Mouse (Mus musculus): ENCODE results near the gene Ccp110. TPM values are rescaled to one million over a fixed set of nuclear protein-coding genes. Genes with fewer than 3 reads are reported as not detected.

The Ccp110 gene
- polyA plus RNA-seq, 1 experiment from 2014 or later, result 33.2 TPM

- Histone ChIP-seq H3K27me3 (no peaks in the 10 kb centered on the region), H3K4me1 (peaks cover 32% of the 10 kb centered on the region), H3K9ac (replicated peaks) (no peak overlapping the region), H3K36me3 (peaks cover 27% of the 10 kb centered on the region; the same call in 1 of the 2 replicates), H3K9me3 (no peaks in the 10 kb centered on the region), H3K4me3 (no peak overlapping the region), H3K27ac (replicated peaks) (peak overlapping the region; percentile 9; the same call in 1 of the 2 replicates), H3K4me2 (replicated peaks) (no peak overlapping the region)
- no peak for ATAC-seq (replicated peaks)
- 67% methylated on average over 7 of the region's 7 CpGs for WGBS
These were observed 63.6 kb downstream of the Ccp110 start for GRCm38 (mm10) chr7:118775991-118776390.

DNA sequence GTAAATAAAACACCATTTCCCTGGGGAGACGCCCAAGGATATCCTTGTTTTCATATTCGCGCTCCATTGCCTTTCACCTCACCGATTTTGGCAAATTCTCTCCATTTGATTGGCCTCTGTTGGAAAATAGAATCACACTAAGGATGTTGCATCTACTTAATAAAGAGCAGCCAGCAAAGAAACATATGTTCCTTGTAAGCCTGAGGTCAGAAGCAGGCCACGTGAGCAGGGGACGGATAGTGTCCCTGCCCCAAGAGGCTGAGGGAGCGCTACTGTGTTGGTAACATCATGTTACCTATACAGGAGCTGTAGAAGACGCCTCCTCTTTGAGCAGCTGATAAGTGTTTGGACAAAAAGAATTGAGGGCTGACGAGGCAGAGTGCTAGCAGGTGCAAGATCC, 64.1 kb downstream of the Ccp110 start:
- Histone ChIP-seq H3K9me3 (no peaks in the 10 kb centered on the region), H3K27ac (replicated peaks) (peak overlapping the region; percentile 9; the same call in 1 of the 2 replicates), H3K4me3 (no peak overlapping the region), H3K36me3 (peaks cover 29% of the 10 kb centered on the region; the same call in 1 of the 2 replicates), H3K27me3 (no peaks in the 10 kb centered on the region), H3K4me1 (peaks cover 32% of the 10 kb centered on the region), H3K4me2 (replicated peaks) (no peak overlapping the region), H3K9ac (replicated peaks) (no peak overlapping the region)
- ATAC-seq (replicated peaks), result no peak
- 75% methylated on average over 9 of the region's 9 CpGs for WGBS

DNA sequence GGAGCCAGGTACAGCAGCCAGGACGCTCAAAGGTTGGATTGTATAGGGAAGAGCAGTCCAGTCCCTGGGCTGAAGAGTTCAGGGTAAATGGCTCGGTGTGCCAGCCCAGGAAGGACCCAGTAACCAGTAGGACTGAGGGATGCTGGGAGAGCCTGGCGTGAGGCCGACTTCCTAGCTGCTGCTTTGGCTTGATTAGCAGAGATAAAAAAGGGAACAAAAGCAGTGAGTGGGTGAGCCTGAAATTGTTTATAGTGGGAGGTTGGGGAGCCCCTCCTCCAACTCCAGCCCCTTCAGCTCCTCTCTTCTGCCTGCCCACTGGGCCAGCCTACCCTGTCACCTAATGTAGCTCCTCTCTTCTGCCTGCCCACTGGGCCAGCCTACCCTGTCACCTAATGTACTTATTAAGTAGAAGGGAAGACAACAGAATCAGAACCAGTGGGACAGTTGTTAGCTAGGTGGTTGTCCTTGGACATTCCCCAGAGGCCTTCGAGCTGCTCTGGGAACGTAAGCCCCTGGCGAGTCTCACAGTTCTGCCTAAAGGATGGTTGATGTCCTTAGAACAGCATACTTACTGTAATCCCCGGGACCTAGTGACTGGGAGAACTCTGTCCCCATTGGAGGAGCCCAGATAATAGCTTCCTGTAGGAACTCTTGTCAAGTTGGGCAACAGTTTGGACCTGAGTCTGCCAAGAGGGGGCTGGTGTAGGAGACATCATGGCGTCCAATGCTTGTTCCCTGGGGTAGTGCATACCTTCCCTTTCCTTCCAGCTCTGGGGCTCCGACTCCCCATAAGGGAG, 65.4 kb downstream of the Ccp110 start:
- no peaks in the 10 kb centered on the region for H3K9me3 ChIP-seq
- 80% methylated on average over 10 of the region's 10 CpGs for WGBS
- no peak overlapping the region for H3K4me3 ChIP-seq
- H3K27ac ChIP-seq (replicated peaks), result peak overlapping the region; percentile 85
- H3K36me3 ChIP-seq, result peaks cover 29% of the 10 kb centered on the region; the same call in 1 of the 2 replicates
- no peak overlapping the region for H3K4me2 ChIP-seq (replicated peaks)
- H3K9ac ChIP-seq (replicated peaks), result no peak overlapping the region
- no peaks in the 10 kb centered on the region for H3K27me3 ChIP-seq
- no peak for ATAC-seq (replicated peaks)
- peaks cover 32% of the 10 kb centered on the region for H3K4me1 ChIP-seq

- peaks cover 32% of the 10 kb centered on the region for H3K4me1 ChIP-seq
- H3K4me3 ChIP-seq, result no peak overlapping the region
- peak overlapping the region; percentile 85 for H3K27ac ChIP-seq (replicated peaks)
- no peaks in the 10 kb centered on the region for H3K9me3 ChIP-seq
- H3K4me2 ChIP-seq (replicated peaks), result no peak overlapping the region
- no peaks in the 10 kb centered on the region for H3K27me3 ChIP-seq
- WGBS, result 31% methylated on average over 6 of the region's 6 CpGs
- H3K36me3 ChIP-seq, result peaks cover 27% of the 10 kb centered on the region; the same call in 1 of the 2 replicates
- ATAC-seq (replicated peaks), result peak; percentile 87
- H3K9ac ChIP-seq (replicated peaks), result no peak overlapping the region
These were observed 66.2 kb downstream of the Ccp110 start for GRCm38 (mm10) chr7:118778561-118778960.

GRCm38 (mm10) chr7:118783305-118784001, 71.1 kb downstream of the Ccp110 start:
- Histone ChIP-seq H3K9ac (replicated peaks) (no peak overlapping the region), H3K27me3 (no peaks in the 10 kb centered on the region), H3K36me3 (peaks cover 25% of the 10 kb centered on the region), H3K4me2 (replicated peaks) (no peak overlapping the region), H3K4me3 (no peak overlapping the region), H3K27ac (replicated peaks) (peak overlapping the region; percentile 56; the same call in 1 of the 2 replicates), H3K9me3 (no peaks in the 10 kb centered on the region), H3K4me1 (peaks cover 7% of the 10 kb centered on the region; the same call in 1 of the 2 replicates)
- 62% methylated on average over 11 of the region's 11 CpGs for WGBS
- ATAC-seq (replicated peaks), result peak; percentile 44; the same call in 1 of the 2 replicates

- Histone ChIP-seq H3K27me3 (no peaks in the 10 kb centered on the region), H3K4me1 (no peaks in the 10 kb centered on the region), H3K4me2 (replicated peaks) (no peak overlapping the region), H3K4me3 (no peak overlapping the region), H3K9ac (replicated peaks) (no peak overlapping the region), H3K9me3 (no peaks in the 10 kb centered on the region), H3K36me3 (peaks cover 20% of the 10 kb centered on the region), H3K27ac (replicated peaks) (no peak overlapping the region)
- WGBS, result 77% methylated on average over 6 of the region's 6 CpGs
- ATAC-seq (replicated peaks), result no peak
These were observed 73.7 kb downstream of the Ccp110 start for GRCm38 (mm10) chr7:118786091-118786490.

Other genes starting within 250 kb of the Ccp110 start
- 0.75 and 0.81 TPM in 2 replicates for gene Itpripl2, start 220.6 kb upstream of the Ccp110 start, polyA plus RNA-seq (2015; fragmentation: Nextera tagmentation; extraction: Ambion mirVana)
- gene Coq7, start 179.2 kb upstream of the Ccp110 start, polyA plus RNA-seq (2015; fragmentation: Nextera tagmentation; extraction: Ambion mirVana), result 79.1 and 85.4 TPM in 2 replicates
- 7.8 TPM in 2 replicates for gene Tmc7, start 127.8 kb upstream of the Ccp110 start, polyA plus RNA-seq (2015; fragmentation: Nextera tagmentation; extraction: Ambion mirVana)
- gene Tmc5, start 115.3 kb upstream of the Ccp110 start, polyA plus RNA-seq (2015; fragmentation: Nextera tagmentation; extraction: Ambion mirVana), result 0.27 and 0.32 TPM in 2 replicates
- 165 and 180 TPM in 2 replicates for gene Gde1, start 6.8 kb upstream of the Ccp110 start, polyA plus RNA-seq (2015; fragmentation: Nextera tagmentation; extraction: Ambion mirVana)
- gene Vps35l, start 27.7 kb downstream of the Ccp110 start, polyA plus RNA-seq (2015; fragmentation: Nextera tagmentation; extraction: Ambion mirVana), result 90.7 and 105 TPM in 2 replicates
- gene Iqck, start 143.2 kb downstream of the Ccp110 start, polyA plus RNA-seq (2015; fragmentation: Nextera tagmentation; extraction: Ambion mirVana), result 2.7 and 3.4 TPM in 2 replicates
- gene Knop1, start 143.7 kb downstream of the Ccp110 start, polyA plus RNA-seq (2015; fragmentation: Nextera tagmentation; extraction: Ambion mirVana), result 82.9 and 92.4 TPM in 2 replicates